Mouse (Mus musculus): Measurements from ENCODE around the gene Ifnar2.
A peak's percentile ranks its signal among the peaks of the same experiment; 100 is the strongest.

DNA sequence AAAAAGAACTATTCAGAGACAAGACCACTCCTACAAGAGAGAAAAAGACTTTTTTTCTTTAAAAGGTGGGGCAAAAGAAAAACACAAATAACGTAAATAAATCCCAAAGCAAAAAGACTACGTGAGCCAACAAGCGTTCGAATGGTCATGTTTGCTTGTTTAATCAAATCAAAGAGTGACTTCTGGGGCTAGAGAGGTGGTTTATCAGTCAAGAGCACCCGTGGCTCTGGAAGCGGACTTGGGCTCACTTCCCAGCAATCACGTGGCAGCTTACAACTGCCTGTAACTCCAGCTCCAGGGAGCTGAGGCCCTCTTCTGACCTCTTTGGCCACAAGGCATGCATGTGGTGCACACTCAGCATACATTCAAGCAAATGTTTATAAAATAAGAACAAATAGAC, 68.8 kb downstream of the Ifnar2 start:
- TF ChIP-seq CTCF (IDR thresholded peaks at IDR 0.05; ENCODE audit: control insufficient read depth, insufficient read depth, insufficient replicate concordance, low read depth, low read length) (peak; percentile 35; the same call in 1 of the 2 replicates), POLR2A (IDR thresholded peaks at IDR 0.05; ENCODE audit: control insufficient read depth, low read depth, low read length) (no peak)

Data from testis, adult 2 months (tissue).